Mouse (Mus musculus): ENCODE results near the gene Rnf114. TPM values are rescaled to one million over a fixed set of nuclear protein-coding genes. Genes with fewer than 3 reads are reported as not detected.
A peak's percentile ranks its signal among the peaks of the same experiment; 100 is the strongest.

The Rnf114 gene
- polyA plus RNA-seq, 1 experiment = 234 TPM

- TF ChIP-seq POLR2A (IDR thresholded peaks at IDR 0.05; ENCODE audit: control insufficient read depth, extremely low read depth, insufficient read depth, low read length, poor library complexity) (no peak), CTCF (IDR thresholded peaks at IDR 0.05; ENCODE audit: borderline replicate concordance, control insufficient read depth, extremely low read depth, insufficient read depth, low read length, poor library complexity) (no peak)
- Histone ChIP-seq H3K27me3 (ENCODE audit: control insufficient read depth, insufficient read depth, low read length) (no peaks in the 10 kb centered on the region), H3K4me3 (ENCODE audit: control insufficient read depth, insufficient read depth, low read length) (no peak overlapping the region), H3K4me1 (replicated peaks; ENCODE audit: control insufficient read depth, insufficient read depth, low read length) (peaks cover 39% of the 10 kb centered on the region), H3K36me3 (ENCODE audit: control insufficient read depth, insufficient read depth, low read length) (no peaks in the 10 kb centered on the region), H3K27ac (ENCODE audit: control insufficient read depth, insufficient read depth, low read length) (no peak overlapping the region)
- no peak for DNase-seq
- whole genome bisulfite sequencing = 77% methylated on average over 10 of the region's 10 CpGs
Measured at GRCm38 (mm10) chr2:167536320-167536945, 44.0 kb downstream of the Rnf114 start.

GRCm38 (mm10) chr2:167537476-167538297 lies 45.2 kb downstream of the Rnf114 start, which contains the start of gene Snai1:
Snai1 (plus strand) TSS chr2:167538195.
- Histone ChIP-seq H3K4me3 (ENCODE audit: control insufficient read depth, insufficient read depth, low read length) (peak within 1 kb of the TSS; percentile 46), H3K27me3 (ENCODE audit: control insufficient read depth, insufficient read depth, low read length) (no peaks in the 10 kb centered on the region), H3K4me1 (replicated peaks; ENCODE audit: control insufficient read depth, insufficient read depth, low read length) (peaks cover 39% of the 10 kb centered on the region), H3K27ac (ENCODE audit: control insufficient read depth, insufficient read depth, low read length) (peak within 1 kb of the TSS; percentile 18; the same call in 1 of the 2 replicates), H3K36me3 (ENCODE audit: control insufficient read depth, insufficient read depth, low read length) (no peaks in the 10 kb centered on the region)
- DNase-seq = peak; percentile 87
- TF ChIP-seq POLR2A (IDR thresholded peaks at IDR 0.05; ENCODE audit: control insufficient read depth, extremely low read depth, insufficient read depth, low read length, poor library complexity) (peak; percentile 64), CTCF (IDR thresholded peaks at IDR 0.05; ENCODE audit: borderline replicate concordance, control insufficient read depth, extremely low read depth, insufficient read depth, low read length, poor library complexity) (peak; percentile 97)
- WGBS = under 1% methylated on average over 58 of the region's 58 CpGs

- Histone ChIP-seq H3K27me3 (ENCODE audit: control insufficient read depth, insufficient read depth, low read length) (no peaks in the 10 kb centered on the region), H3K36me3 (ENCODE audit: control insufficient read depth, insufficient read depth, low read length) (no peaks in the 10 kb centered on the region), H3K27ac (ENCODE audit: control insufficient read depth, insufficient read depth, low read length) (peak overlapping the region; percentile 18; the same call in 1 of the 2 replicates), H3K4me3 (ENCODE audit: control insufficient read depth, insufficient read depth, low read length) (0 out of 2 replicates have a peak overlapping the region, but pooled peaks have one; percentile 5), H3K4me1 (replicated peaks; ENCODE audit: control insufficient read depth, insufficient read depth, low read length) (peaks cover 45% of the 10 kb centered on the region)
- DNase-seq = no peak
- TF ChIP-seq CTCF (IDR thresholded peaks at IDR 0.05; ENCODE audit: borderline replicate concordance, control insufficient read depth, extremely low read depth, insufficient read depth, low read length, poor library complexity) (no peak), POLR2A (IDR thresholded peaks at IDR 0.05; ENCODE audit: control insufficient read depth, extremely low read depth, insufficient read depth, low read length, poor library complexity) (no peak)
- WGBS = 90% methylated on average over 34 of the region's 34 CpGs
Measured at GRCm38 (mm10) chr2:167538671-167539306, 46.3 kb downstream of the Rnf114 start.

DNA sequence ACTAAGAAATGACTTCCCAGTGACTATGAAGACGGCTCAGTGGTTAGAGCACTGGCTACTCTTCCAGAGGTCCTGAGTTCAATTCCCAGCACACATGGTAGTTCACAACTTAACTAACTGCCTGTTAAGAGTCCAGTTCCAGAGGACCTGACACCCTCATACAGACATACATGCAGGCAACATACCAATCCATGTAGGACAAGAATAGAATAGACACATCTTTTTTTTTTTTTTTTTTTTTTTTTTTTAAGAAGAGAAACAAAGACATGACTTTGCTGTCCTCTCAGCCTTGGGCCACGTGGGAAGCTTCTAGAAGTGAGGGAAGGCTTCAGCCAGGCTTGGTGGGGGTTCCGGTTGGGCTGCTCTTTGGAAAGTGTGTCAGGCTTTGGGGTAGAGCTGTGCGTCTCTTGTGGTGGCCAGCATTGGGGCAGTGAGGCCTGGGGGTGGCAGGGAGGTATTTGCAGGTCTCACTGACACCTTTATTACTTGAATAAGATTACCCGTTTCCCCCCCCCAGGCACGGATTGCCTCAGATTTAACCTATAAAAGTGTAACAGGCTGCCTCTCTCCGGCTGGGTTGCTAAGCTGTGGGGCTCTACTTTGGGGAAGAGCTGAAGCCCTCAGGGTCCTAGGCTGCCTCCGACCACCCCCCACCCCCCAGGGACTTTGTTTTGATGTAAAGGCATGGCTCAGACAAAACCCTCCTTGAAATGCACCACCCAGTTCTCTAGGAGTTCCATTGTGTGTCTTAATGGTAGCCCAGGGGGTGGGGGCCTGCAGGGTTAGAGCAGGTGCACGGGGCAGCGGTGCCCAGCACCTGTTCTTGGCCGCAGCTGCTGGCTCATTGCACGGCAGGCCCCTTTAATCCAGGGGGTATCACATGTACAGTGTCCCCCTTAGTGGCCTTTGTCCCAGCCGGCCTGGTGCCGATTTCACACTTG lies 47.4 kb downstream of the Rnf114 start:
- 83% methylated on average over 14 of the region's 14 CpGs for WGBS
- Histone ChIP-seq H3K27ac (ENCODE audit: control insufficient read depth, insufficient read depth, low read length) (no peak overlapping the region), H3K27me3 (ENCODE audit: control insufficient read depth, insufficient read depth, low read length) (no peaks in the 10 kb centered on the region), H3K4me1 (replicated peaks; ENCODE audit: control insufficient read depth, insufficient read depth, low read length) (peaks cover 45% of the 10 kb centered on the region), H3K36me3 (ENCODE audit: control insufficient read depth, insufficient read depth, low read length) (no peaks in the 10 kb centered on the region), H3K4me3 (ENCODE audit: control insufficient read depth, insufficient read depth, low read length) (no peak overlapping the region)
- TF ChIP-seq POLR2A (IDR thresholded peaks at IDR 0.05; ENCODE audit: control insufficient read depth, extremely low read depth, insufficient read depth, low read length, poor library complexity) = no peak
- TF ChIP-seq CTCF (IDR thresholded peaks at IDR 0.05; ENCODE audit: borderline replicate concordance, control insufficient read depth, extremely low read depth, insufficient read depth, low read length, poor library complexity) = no peak
- DNase-seq = no peak

- no peak for TF ChIP-seq CTCF (IDR thresholded peaks at IDR 0.05; ENCODE audit: borderline replicate concordance, control insufficient read depth, extremely low read depth, insufficient read depth, low read length, poor library complexity)
- TF ChIP-seq POLR2A (IDR thresholded peaks at IDR 0.05; ENCODE audit: control insufficient read depth, extremely low read depth, insufficient read depth, low read length, poor library complexity) = no peak
- WGBS = 80% methylated on average over 12 of the region's 12 CpGs
- H3K27ac ChIP-seq (ENCODE audit: control insufficient read depth, insufficient read depth, low read length) = no peak overlapping the region
Measured at GRCm38 (mm10) chr2:167540477-167541110, 48.1 kb downstream of the Rnf114 start.

More at GRCm38 (mm10) chr2:167540477-167541110, 48.1 kb downstream of the Rnf114 start:
- no peaks in the 10 kb centered on the region for H3K36me3 ChIP-seq (ENCODE audit: control insufficient read depth, insufficient read depth, low read length)
- DNase-seq = no peak
- peaks cover 45% of the 10 kb centered on the region for H3K4me1 ChIP-seq (replicated peaks; ENCODE audit: control insufficient read depth, insufficient read depth, low read length)
- H3K27me3 ChIP-seq (ENCODE audit: control insufficient read depth, insufficient read depth, low read length) = no peaks in the 10 kb centered on the region
- no peak overlapping the region for H3K4me3 ChIP-seq (ENCODE audit: control insufficient read depth, insufficient read depth, low read length)

All from thymus, adult 2 months (tissue).